Mouse (Mus musculus) ES-E14 (cell line): ENCODE measurements around the gene Olfr323. TPM values are rescaled to one million over a fixed set of nuclear protein-coding genes. Genes with fewer than 3 reads are reported as not detected.

Experiments
- DNase-seq: peaks from one replicate; pipeline ENCODE4 v3.0.0-alpha.2; 2013; ENCODE audit warnings: low read depth, low spot score
- H3K27ac ChIP-seq: 2 replicates; pipeline ENCODE4 v1.5.1; 2012; ENCODE audit warnings: low read depth, mild to moderate bottlenecking, low read length, moderate library complexity, mixed read lengths; ENCODE audit not compliant: poor library complexity, insufficient read depth, severe bottlenecking
- H3K36me3 ChIP-seq: 2 replicates; pipeline ENCODE4 v1.6.1; 2012; ENCODE audit warnings: mild to moderate bottlenecking, low read length, moderate library complexity, mixed read lengths; ENCODE audit not compliant: control insufficient read depth, poor library complexity, insufficient read depth, severe bottlenecking
- H3K4me1 ChIP-seq, 2 experiments: fragments of 150-350 bp in 1 of 2; sonication (generic) in 1 of 2; 2 replicates each; pipeline ENCODE4 v1.6.1; 2012; ENCODE audit warnings: low read length in 2 of 2, mild to moderate bottlenecking in 1 of 2, mixed read lengths in 1 of 2; ENCODE audit not compliant: control insufficient read depth in 2 of 2, insufficient read depth in 2 of 2, poor library complexity in 1 of 2
- H3K4me3 ChIP-seq, 2 experiments: fragments of 150-350 bp in 1 of 2; sonication (generic) in 1 of 2; 2 replicates each; pipeline ENCODE4 v1.5.1; 2012; ENCODE audit warnings: low read length in 2 of 2, low read depth in 1 of 2, mild to moderate bottlenecking in 1 of 2, mixed read lengths in 1 of 2; ENCODE audit not compliant: insufficient read depth in 1 of 2, poor library complexity in 1 of 2, severe bottlenecking in 1 of 2
- H3K9ac ChIP-seq: 2 replicates; pipeline ENCODE4 v1.6.1; 2012; ENCODE audit warnings: low read depth, mild to moderate bottlenecking, low read length, mixed read lengths; ENCODE audit not compliant: poor library complexity, insufficient read depth, severe bottlenecking
- H3K9me3 ChIP-seq: fragments of 150-350 bp; sonication (generic); 2 replicates; pipeline ENCODE4 v1.6.1; 2012; ENCODE audit warnings: low read depth, mild to moderate bottlenecking, low read length; ENCODE audit not compliant: control insufficient read depth, insufficient read depth
- CHD2 ChIP-seq: IDR thresholded peaks from 2 replicates; pipeline ENCODE4 v1.6.1; 2014; ENCODE audit warnings: mild to moderate bottlenecking, low read depth, low read length, inconsistent platforms
- HCFC1 ChIP-seq: IDR thresholded peaks from 2 replicates; pipeline ENCODE4 v1.6.1; 2012; ENCODE audit warnings: low read length, inconsistent platforms, borderline replicate concordance; ENCODE audit not compliant: insufficient read depth
- MAFK ChIP-seq: IDR thresholded peaks from 2 replicates; pipeline ENCODE4 v1.6.1; 2014; ENCODE audit warnings: mild to moderate bottlenecking, low read depth, low read length, inconsistent platforms; ENCODE audit not compliant: insufficient read depth
- ZC3H11A ChIP-seq: IDR thresholded peaks from 2 replicates; pipeline ENCODE4 v1.6.1; 2012; ENCODE audit warnings: low read depth, mild to moderate bottlenecking, inconsistent platforms, low read length, borderline replicate concordance
- ZNF384 ChIP-seq: IDR thresholded peaks from 2 replicates; pipeline ENCODE4 v1.6.1; 2012; ENCODE audit warnings: low read depth, low read length, inconsistent platforms
- in situ Hi-C, 2 experiments: fragments of 600-800 bp; cut with MboI; formaldehyde crosslinking; loops; one replicate each; pipeline ENCODE4 v1.15.1; 2025; ENCODE audit warnings: low sequenced_read_pairs in 2 of 2, inconsistent platforms in 1 of 2; ENCODE audit not compliant: unreplicated experiment in 2 of 2
- total RNA-seq: library from RNA; depleted of rRNA; stranded (reverse); fragments of 300-350 nt; gene quantifications from 2 replicates; pipeline ENCODE4 v1.2.3, GENCODE M21; 2012

The Olfr323 gene
- total RNA-seq, 1 experiment: not detected

DNA sequence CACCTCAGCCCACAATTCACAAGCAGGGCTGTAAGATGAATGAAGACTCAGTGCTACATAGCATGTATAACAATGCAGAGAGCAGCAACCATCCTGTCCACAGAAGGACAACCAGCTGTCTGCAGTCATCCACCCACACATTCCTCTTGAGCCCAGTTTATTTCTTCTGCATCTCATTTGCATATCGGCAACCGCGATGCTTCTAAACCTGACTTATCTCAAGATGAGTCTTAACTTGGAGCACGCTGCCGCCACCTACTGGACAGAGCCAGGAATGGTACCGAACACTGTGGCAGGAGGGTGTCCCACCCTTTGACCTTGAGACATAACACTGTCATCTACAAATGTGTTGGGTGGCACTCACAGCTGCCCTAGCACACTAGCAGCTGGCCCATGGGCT, 13.0 kb upstream of the Olfr323 start:
- H3K27ac ChIP-seq: no peak overlapping the region
- H3K4me3 ChIP-seq: no peak overlapping the region
- TF ChIP-seq HCFC1 (no peak), CHD2 (no peak), ZC3H11A (0 out of 2 replicates have a peak, but pooled peaks have one; percentile 12), MAFK (no peak), ZNF384 (no peak)
- DNase-seq: peak; percentile 73
- H3K36me3 ChIP-seq: no peaks in the 10 kb centered on the region
- H3K4me1 ChIP-seq: no peaks in the 10 kb centered on the region
- in situ Hi-C loops: no loop called here
- H3K9ac ChIP-seq: no peak overlapping the region
- H3K9me3 ChIP-seq: no peaks in the 10 kb centered on the region

- in situ Hi-C loops: no loop called here
- Histone ChIP-seq H3K4me3 (no peak overlapping the region), H3K27ac (no peak overlapping the region), H3K9me3 (no peaks in the 10 kb centered on the region), H3K4me1 (no peaks in the 10 kb centered on the region), H3K9ac (no peak overlapping the region), H3K36me3 (no peaks in the 10 kb centered on the region)
- no peak for DNase-seq
- TF ChIP-seq CHD2: no peak
- no peak for TF ChIP-seq ZC3H11A
- TF ChIP-seq MAFK: no peak
- TF ChIP-seq HCFC1: no peak
- no peak for TF ChIP-seq ZNF384
These were observed 11.5 kb upstream of the Olfr323 start for GRCm38 (mm10) chr11:58641638-58642358.

DNA sequence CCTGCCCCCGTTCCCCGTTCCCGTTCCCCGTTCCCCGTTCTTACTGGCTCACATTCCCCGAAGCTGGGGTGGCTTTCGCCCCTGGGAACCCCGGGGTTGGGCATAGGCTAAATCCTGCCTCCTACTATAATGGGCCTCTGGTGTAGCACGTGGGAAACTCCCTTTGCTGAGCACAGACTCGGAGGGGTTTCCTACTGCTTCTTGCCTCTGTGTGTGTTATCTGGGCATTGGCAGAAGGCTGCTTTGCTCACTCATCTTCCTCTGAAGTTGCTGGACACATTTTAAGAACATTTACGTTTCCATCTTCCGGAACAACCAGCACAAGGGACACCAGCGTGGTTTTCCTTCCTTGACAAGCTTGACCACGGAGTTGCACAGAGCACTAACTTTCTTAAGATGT, 10.8 kb upstream of the Olfr323 start:
- Histone ChIP-seq H3K4me1 (no peaks in the 10 kb centered on the region), H3K36me3 (no peaks in the 10 kb centered on the region), H3K27ac (no peak overlapping the region), H3K9ac (no peak overlapping the region), H3K4me3 (no peak overlapping the region), H3K9me3 (no peaks in the 10 kb centered on the region)
- DNase-seq: no peak
- no peak for TF ChIP-seq MAFK
- TF ChIP-seq ZC3H11A: no peak
- no peak for TF ChIP-seq HCFC1
- TF ChIP-seq ZNF384: no peak
- no peak for TF ChIP-seq CHD2
- in situ Hi-C loops: no loop called here

GRCm38 (mm10) chr11:58640272-58640867, 10.1 kb upstream of the Olfr323 start, which contains the start of gene Trim58:
Gene Trim58, plus strand, starts transcription at chr11:58640465.
- H3K27ac ChIP-seq: no peak within 1 kb of the TSS
- TF ChIP-seq CHD2 (no peak), ZNF384 (no peak), ZC3H11A (no peak), MAFK (no peak), HCFC1 (no peak)

More at GRCm38 (mm10) chr11:58640272-58640867, 10.1 kb upstream of the Olfr323 start, which contains the start of gene Trim58:
- Histone ChIP-seq H3K9me3 (no peaks in the 10 kb centered on the region), H3K36me3 (no peaks in the 10 kb centered on the region), H3K4me1 (no peaks in the 10 kb centered on the region), H3K9ac (no peak within 1 kb of the TSS), H3K4me3 (peak within 1 kb of the TSS; percentile 23 to 58; a peak in 3 of 4 replicates)
- in situ Hi-C loops: no loop called here
- no peak for DNase-seq
